Mouse (Mus musculus): ENCODE results near the gene Snca.

Gene Snca

DNA sequence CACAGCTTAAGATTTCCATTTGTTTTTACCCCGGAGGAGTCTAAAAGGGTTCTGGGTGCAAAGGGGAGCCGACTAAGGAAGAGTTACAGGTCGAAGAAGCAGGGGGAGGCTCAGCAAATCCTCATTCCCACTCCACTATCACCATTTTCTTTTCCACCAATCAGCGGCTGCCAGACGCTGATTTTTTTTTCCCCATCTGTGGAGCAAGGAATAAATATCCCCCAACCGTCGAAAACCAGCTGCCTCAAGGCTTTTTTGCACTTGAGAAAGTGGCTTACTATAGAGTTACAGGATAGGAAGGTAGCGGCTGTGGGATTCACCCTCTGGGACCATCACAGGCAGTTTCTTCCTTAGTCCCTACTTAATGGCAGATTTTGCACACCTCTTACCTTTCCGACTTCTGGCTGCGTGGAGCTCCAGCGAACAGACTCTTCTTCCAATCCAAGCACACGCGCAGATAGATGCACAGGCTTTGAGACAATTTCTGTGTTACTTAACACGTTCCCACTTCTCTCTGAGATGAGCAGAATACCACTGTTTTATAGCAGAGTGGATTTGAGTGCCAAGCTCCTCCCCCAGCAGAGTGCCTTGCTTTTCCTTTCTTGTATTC lies at the start of gene Snca:
Gene Snca (minus strand): TSS at position 574 of the 610 bp plus-strand sequence.
- DNase-seq (ENCODE audit: low spot score): no peak

DNA sequence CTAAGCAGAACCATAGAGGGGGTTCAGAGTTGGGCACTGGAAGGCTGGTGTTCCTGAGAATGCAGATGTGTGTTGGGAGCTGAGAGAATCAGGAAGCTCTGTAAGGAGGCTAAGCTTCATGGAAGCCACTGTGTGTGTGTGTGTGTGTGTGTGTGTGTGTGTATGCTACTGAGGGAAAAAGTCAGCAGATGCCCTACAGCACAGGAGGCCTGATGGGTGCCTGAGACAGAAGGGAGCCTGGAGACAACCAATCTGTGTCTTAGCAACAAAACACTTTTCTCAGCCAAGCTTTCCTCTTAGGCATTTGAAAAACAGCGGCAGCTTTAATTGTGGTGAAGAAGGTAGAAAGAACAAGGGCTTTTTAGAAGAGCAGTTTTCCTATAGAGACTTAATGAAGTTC lies 40.5 kb upstream of the Snca start:
- no peak for DNase-seq (ENCODE audit: low spot score)

DNA sequence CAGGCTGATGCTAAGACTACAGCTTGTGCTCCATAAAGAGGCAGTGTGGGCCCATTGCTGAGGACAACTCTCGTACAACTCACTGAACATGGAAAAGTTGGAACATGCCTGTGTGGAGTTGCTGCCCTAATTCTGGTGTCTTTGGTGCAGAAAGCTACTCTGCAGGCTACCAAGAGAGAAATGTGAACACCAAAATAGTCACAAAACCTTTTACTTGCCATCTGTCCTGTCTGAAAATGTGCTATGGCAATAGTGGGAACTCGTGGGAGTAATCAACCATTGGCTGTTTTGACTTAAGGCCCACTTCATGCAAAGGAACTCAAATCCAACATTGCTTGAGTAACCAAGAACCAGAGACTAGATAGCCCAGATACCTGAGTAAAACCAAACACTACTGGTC lies 26.9 kb upstream of the Snca start:
- DNase-seq (ENCODE audit: low spot score): no peak

DNA sequence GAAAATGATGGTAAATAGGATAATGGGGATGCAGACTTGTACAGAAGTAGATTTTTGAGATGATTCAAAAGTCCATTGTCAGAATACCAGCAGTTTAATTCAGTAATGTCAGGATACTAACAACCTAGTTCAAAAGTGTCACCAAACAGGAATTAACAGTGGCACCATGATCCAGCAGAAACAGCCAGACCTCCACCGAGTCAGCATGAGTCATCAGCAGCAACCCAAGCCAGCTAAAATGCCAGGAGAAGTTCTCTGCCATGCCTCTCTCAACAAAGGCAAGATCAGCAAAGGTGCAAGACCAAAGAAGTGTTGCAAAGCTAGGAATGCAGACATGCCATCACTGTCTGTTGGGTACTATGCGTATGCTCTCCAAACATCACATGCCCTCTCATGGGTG lies 22.0 kb upstream of the Snca start:
- DNase-seq (ENCODE audit: low spot score): no peak

DNA sequence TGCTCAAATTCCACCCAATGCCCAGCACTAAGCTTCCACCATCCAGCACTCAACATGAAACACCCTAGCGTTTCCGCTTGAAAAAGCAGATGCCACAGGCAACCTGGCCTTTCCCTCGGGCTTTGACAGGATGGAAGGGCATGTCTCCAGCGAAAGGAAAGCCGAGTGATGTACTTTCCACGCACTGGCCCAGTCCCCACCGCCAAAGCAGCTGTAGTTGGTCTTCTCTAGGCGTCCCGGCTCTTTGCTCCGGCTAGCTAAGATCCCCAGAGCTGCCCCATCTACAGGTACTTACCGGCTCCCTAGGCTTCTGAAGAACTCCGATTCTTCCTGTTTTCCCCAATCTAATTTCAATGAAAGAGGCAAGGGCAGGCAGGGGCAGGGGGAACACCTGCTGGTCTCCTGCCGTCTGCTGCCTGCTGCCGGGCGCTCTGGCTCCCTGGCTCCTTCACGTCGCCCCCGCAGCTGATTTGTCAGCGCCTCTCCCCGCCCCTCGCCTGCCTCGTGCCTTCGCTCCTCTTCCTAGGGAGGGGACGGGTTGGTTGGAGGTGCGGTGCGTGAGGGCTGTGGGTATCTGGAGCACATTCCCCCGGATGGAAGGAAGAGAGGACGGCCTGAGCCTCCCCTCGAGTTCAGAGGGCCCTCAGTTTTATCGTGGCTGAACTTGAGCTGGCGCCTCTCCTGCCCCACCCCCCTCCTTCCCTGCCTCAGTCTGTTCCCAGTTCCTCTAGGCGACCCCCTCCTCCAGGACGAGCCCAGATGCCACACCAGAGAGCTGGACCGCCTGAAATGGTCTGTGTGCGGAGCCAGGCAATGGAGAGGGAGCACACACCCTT lies 1.0 kb downstream of the Snca start:
- no peak for DNase-seq (ENCODE audit: low spot score)

DNA sequence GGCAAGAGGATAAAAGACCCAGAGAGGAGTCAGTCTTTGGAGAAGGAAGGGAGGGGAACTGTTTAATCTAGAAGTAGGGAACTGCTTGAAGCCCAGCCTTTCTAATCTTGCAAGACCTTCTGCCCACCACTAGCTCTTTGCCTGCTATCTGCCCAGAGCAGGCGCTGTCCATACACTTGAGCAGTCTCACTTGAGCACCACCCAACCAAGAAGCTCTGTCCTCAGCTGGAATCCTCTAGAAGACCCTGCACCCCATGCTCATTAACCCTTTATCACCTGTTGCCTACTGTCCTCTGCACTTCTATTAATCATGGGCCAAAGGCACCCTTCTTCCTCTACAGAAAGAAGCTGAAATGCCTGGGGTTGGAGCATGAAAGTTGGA lies 1.6 kb downstream of the Snca start:
- DNase-seq (ENCODE audit: low spot score): no peak

DNA sequence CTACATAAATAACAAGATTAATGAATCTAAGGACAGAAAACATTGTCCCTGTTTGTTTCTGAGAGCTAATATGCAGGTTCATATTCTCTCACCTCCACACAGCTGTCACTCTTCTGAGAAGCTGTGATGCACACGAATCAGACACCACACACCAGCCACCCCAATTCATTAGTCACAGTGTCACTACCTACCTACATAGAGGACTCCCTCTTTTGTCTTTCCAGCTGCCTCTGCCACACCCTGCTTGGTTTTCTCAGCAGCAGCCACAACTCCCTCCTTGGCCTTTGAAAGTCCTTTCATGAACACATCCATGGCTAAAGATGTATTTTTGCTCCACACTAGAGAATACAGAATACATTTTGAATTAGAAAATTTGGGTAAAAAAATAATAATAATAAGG lies 2.4 kb downstream of the Snca start:
- no peak for DNase-seq (ENCODE audit: low spot score)

DNA sequence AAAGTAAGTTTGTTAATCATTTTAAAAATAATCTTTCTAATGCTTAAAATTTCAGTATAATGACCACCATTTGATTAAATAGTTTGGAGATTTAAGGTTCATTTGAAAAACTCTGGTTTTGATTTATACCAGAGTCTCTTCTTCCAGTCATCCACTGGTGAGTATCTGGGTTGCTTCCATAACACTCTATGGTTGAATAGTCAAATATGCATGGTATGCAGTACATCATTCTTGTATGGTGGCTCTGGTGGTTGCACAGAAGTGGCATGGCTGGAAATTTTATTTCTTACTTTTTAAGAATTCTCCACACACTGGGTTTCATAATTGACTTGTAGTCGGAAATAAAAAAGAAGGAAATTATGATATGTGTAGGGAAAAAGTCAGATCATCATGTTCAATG lies 10.4 kb downstream of the Snca start:
- no peak for DNase-seq (ENCODE audit: low spot score)

DNA sequence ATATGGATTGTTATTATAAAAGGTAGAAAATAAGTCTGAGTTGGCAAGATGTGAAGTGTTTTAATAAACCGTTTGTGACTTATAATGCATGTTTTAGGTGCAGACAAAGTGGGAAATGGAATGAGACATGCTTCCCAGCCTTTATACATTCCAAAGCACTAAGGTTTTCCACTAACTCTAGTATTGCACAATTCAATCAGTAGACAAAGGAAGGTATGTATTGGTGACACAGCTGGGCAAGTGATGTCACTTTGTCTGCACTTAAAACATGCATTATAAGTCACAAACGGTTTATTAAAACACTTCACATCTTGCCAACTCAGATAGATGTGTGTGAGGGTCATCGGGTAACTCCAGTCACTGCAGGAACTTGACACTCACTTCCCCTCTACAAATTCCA lies 16.1 kb downstream of the Snca start:
- DNase-seq (ENCODE audit: low spot score): no peak

DNA sequence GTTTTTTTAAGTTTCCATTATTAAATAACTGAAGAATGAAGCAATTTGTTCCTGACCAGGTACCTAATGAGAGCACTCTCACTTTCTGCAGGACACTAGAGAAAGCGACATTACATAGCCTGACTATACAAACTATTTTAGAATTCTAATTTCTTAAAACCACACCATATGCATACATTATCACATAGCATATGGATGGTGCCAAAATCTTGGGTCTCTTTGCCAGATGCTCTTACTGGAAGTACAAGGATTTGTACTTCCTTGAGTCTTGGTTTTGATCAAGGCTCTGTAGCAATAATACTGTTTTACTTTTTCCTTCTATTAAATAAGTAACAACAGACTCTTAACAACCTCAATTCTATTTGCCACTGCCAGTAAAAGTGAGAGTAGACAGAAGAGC lies 31.4 kb downstream of the Snca start:
- DNase-seq (ENCODE audit: low spot score): no peak

DNA sequence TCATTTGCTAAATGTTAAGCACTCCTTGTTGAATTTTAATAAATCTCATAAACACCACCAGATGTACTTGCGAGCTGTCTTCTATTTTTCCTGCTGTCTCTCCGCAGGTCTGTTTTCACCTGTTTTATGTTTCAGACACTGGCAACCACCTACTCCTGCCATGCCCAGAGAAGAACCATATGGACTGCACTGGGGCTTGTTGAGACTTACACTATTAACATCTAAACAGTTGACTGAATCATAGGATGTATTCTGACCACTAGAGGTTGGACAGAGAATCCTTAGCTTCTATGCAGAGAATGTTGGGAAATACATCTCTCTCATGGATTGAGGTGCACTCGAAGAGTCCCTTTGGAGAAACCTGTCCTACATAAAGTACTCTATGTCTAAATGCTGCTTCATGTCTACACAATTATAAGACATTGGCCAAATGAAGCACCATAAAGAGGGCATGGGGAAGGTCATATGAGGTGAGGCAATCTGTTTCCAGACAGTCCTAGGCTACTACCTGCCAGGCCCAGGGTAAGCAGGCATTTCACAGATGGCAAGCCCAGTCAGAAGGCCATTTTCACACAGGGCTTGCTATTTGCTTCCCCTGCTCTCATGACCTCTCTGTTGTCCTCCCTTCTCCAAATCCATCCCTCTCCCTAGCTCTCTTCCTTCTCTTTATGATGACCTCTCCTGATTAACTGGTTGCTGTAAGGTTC lies 35.8 kb downstream of the Snca start:
- no peak for DNase-seq (ENCODE audit: low spot score)

DNA sequence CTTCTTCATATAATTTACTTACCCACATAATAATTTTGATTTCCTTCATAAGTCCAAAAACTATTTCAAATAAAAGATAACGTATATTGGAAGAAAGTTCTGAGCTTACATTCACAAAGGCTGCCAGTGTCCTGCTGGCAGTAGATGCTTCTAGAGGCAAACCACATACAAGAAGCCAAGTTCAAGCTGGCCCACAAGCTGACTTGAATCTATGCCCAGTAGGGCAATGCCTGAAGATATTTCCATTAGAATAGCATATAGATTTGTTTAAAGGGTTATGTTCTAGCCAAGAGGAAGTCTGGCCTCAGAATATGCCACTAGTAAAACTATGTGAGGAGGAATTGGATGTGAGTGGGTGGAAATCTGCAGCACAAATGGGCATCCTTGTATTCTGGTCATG lies 42.7 kb downstream of the Snca start:
- DNase-seq (ENCODE audit: low spot score): no peak

DNA sequence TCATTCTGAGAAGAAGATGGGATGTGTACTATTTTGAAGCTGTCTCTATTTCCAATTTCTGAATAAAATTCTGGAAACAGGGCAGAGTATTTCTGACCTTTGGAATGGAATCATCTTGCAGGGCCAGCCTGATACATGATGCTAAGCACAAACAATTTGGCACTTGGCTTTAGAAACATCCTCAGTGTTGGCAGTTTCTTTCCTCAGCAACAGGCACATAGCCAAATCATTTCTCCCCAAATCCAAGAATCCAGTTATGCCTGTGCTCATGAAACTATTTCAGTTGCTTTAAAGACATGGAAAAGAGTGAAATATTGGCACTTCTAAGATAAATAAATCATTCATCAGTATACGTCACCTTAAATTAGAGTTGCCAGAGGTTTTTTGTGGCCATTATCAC lies 57.8 kb downstream of the Snca start:
- DNase-seq (ENCODE audit: low spot score): no peak

DNA sequence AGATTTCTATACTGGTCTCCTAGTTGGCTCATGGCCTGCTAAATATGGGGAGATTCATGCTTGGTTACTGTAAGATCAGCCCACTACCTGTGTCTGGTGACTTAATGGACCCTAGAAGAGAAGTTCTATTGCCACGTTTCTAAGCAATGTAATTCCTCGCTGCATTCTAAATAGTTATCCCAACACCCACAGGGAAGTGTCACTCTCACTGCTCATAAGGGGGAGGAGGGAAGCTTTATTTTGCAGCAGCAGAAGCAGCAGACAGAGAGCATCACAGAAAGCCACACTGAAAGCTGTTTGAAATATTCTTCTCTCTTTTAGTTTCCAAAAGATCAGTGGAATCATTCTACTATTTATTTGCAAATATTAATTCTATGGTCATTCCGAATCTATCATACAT lies 64.0 kb downstream of the Snca start:
- DNase-seq (ENCODE audit: low spot score): no peak

DNA sequence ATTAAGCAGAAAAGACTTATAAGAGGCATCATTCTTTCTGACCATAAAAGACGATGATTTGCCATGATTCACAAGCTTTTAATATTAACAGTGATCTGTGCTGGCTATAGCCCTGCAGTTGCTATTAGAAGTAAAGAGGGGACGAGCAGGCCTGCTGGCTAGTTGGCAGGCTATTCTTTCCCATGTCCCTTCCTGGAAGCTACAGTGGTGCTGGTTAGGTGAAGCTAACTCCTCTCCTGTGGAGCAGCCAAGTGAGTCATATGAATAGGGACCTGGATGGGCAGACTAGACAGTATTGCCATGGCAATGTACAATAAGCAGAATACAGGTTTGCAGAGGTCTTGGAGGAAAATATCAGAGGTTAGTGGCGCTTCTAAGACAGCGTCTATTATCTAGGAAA lies 66.8 kb downstream of the Snca start:
- DNase-seq (ENCODE audit: low spot score): no peak

DNA sequence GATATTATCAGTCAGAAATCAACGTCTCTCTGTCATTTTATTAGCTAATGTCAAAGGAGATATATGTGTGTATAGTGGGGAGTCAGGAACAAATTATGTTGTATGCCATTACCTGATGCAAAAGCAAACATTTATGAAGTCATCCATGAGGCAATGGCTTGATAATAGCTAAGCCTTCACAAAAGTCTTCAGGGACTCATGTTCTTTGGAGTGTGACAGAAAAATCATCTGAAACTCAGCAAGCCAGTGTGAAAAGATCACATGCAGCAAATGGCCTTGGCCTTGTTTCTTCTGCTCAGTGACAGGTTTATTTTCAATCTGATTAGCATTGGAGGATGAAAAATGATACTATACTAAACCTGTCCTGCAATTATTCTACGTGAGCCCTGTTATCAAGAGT lies 67.9 kb downstream of the Snca start:
- no peak for DNase-seq (ENCODE audit: low spot score)

DNA sequence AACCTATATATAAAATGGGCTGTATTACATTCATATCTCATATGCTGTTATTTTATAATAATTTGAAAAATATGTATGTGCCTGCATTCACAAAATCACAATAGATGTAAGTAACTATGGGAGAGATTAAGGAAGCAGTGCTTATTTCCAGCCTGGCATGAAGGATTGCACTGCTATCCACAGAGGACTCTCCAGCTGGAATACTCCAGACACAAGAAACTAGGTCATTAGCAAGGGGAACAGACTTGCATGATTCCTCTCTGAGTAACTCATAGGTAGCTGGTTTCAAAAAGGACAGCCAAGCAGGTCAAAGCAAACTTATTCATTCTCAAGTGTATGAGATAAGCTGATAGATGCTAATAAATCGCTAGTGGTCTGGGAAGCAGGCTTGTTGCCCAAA lies 74.7 kb downstream of the Snca start:
- no peak for DNase-seq (ENCODE audit: low spot score)

DNA sequence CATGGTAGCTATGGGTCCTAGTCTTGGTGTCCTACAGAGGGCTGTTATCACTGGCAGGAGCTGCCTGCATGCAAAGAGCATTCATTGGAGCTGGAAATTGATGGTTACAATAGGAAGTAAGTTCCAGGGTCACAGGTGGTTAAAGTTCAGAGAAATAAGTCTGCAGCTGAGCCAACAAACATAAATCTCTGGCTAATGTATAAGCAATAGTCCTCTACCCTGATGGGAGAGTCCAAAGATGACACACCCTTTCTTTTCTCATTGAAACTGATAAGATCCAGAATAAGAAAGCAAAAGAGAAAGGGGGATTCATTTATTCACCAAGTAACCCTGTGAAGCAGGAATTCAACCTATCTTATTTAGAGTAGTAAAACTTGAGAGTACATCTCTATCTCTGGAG lies 83.7 kb downstream of the Snca start:
- DNase-seq (ENCODE audit: low spot score): no peak

DNA sequence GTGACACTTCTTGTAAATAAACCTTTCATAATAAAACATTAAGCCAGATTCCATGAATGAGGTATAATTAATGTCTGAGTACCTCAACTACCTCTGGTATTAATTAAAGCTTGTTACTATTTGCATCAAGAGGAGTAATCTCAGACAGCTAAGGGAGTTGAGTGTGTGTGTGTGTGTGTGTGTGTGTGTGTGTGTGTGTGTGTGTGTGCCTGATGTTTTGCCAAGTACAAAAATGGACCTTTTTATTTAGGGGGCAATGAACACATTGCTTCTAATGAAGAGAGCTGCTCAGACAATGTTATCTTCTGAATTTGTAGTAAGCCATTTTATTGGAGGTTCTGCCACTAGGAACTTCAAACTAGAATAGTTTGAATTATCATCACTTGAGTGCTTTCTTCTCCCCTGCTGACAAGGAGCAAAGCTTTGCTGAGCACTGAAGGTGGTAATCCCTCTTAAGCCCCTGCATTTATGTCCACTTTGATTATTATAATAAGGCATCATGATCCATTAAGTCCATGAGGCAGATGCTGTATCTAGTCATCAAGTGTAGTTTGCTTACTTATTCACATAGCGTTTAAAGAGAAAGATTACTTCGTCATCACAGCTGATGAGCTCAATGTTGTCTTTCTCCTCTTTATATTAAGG lies 88.1 kb downstream of the Snca start:
- DNase-seq (ENCODE audit: low spot score): no peak

DNA sequence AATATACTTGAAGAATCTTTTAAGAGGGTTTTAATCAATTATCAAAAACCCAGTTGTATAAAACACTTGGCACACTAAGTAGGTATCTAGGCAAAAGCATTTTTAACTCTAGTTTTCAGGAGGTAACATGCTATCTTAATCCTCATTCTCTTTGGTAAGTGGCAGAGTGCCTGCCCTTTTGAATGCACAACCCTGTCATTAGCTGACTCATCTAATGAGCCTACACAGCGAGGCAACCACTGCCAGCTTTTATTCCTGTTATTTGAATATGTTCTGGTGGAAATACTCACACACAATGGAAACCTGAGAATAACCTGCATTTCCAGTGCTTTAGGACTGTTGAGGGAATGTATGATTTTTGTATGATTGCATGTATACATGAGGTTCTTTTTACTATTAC lies 89.9 kb downstream of the Snca start:
- DNase-seq (ENCODE audit: low spot score): no peak

DNA sequence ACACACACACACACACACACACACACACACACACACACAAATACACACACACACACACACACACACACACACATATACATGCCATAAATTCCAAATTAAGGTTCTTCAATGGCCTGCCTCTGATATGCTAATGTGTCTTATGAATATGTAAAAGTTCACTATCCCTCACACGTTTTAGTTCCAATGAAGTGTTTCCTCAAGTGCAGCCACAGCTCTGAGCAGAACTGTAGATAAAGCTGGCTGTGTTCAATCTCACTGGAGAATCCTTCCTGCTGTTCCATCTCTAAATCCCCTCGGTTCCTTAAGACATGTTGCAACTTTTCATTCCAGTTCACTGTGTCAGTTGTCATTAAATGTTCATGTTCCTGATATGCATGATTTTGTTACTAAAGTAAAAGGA lies 98.5 kb downstream of the Snca start:
- DNase-seq (ENCODE audit: low spot score): no peak

DNA sequence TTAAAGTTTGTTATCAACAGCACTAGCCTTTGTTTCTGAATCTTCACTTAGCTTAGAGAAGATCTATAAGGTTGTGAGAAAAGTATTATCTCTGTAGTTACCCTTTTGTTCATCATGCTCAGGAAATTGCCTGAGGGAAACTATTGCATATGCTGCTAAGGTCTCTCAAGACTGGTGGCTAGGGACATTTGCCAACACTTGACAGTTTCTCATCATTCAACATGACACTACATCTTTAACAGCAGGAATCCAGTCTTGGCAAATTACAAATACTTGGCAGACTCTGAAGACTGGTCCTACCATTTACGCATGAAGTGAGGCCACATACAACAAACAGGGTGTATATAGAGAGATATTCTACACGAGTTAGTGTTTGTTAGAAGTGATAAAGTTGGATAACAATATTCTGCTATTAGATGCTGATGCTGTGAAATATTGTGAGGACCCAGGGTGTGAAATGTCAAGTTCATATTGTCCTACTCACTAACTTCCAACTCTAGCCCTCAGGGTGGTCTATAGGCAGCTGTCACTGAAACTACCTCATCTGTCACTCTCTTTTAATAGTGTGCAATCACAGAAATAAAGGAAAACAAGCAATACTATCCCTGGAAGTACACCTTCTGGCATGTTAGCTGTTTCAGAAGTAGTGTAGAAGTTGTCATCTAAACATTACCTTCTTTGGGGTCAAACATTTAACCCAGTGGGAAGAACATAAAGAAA lies 105.4 kb downstream of the Snca start:
- DNase-seq (ENCODE audit: low spot score): no peak
